Mouse (Mus musculus) bone marrow macrophage, adult 2 months (primary cell): ENCODE measurements around the gene Pard6a.

ENCODE experiments used
- CTCF ChIP-seq: IDR thresholded peaks from 2 replicates; pipeline ENCODE4 v1.5.1; 2012; ENCODE audit warnings: low read depth, mild to moderate bottlenecking, low read length, moderate library complexity
- POLR2A ChIP-seq: IDR thresholded peaks from 2 replicates; pipeline ENCODE4 v1.6.1; 2012; ENCODE audit warnings: mild to moderate bottlenecking, low read depth, low read length, borderline replicate concordance

GRCm38 (mm10) chr8:105719637-105720036, 18.7 kb downstream of the Pard6a start:
- TF ChIP-seq CTCF = no peak
- TF ChIP-seq POLR2A = no peak
